Mouse (Mus musculus): ENCODE data around the gene Csrp3.

Gene Csrp3

GRCm38 (mm10) chr7:48847820-48848650 is at the start of gene Csrp3:
Gene Csrp3, minus strand, starts transcription at chr7:48848033.
- 56% methylated on average over 11 of the region's 11 CpGs for WGBS

- 86% methylated on average over 4 of the region's 4 CpGs for WGBS
Observed at GRCm38 (mm10) chr7:48896051-48896450, 48.2 kb upstream of the Csrp3 start.

- 74% methylated on average over 4 of the region's 4 CpGs for WGBS
Observed at GRCm38 (mm10) chr7:48895475-48895874, 47.6 kb upstream of the Csrp3 start.

- WGBS = 60% methylated on average over 6 of the region's 6 CpGs
Observed at GRCm38 (mm10) chr7:48894763-48895162, 46.9 kb upstream of the Csrp3 start.

GRCm38 (mm10) chr7:48894152-48894551 is 46.3 kb upstream of the Csrp3 start:
- 1% methylated on average over 6 of the region's 6 CpGs for WGBS

- WGBS = 85% methylated on average over 7 of the region's 7 CpGs
Observed at GRCm38 (mm10) chr7:48893093-48893492, 45.3 kb upstream of the Csrp3 start.

GRCm38 (mm10) chr7:48891029-48891428 is 43.2 kb upstream of the Csrp3 start:
- 71% methylated on average over 5 of the region's 5 CpGs for WGBS

- WGBS = 85% methylated on average over 2 of the region's 2 CpGs
Observed at GRCm38 (mm10) chr7:48888751-48889150, 40.9 kb upstream of the Csrp3 start.

GRCm38 (mm10) chr7:48887973-48888372 is 40.1 kb upstream of the Csrp3 start:
- 69% methylated on average over 8 of the region's 8 CpGs for WGBS

- WGBS = 82% methylated on average over 5 of the region's 5 CpGs
Observed at GRCm38 (mm10) chr7:48884266-48884611, 36.4 kb upstream of the Csrp3 start.

GRCm38 (mm10) chr7:48883525-48884265 is 35.9 kb upstream of the Csrp3 start:
- 93% methylated on average over 4 of the region's 4 CpGs for WGBS

GRCm38 (mm10) chr7:48881971-48882609 is 34.3 kb upstream of the Csrp3 start:
- 5% methylated on average over 28 of the region's 28 CpGs for WGBS

GRCm38 (mm10) chr7:48881486-48881885 is 33.7 kb upstream of the Csrp3 start, which contains the start of gene E2f8:
Gene E2f8, minus strand, starts transcription at chr7:48881596.
- WGBS = under 1% methylated on average over 41 of the region's 41 CpGs

GRCm38 (mm10) chr7:48880591-48881481 is 33.0 kb upstream of the Csrp3 start:
- WGBS = under 1% methylated on average over 77 of the region's 77 CpGs

- 75% methylated on average over 3 of the region's 3 CpGs for WGBS
Observed at GRCm38 (mm10) chr7:48879574-48879973, 31.7 kb upstream of the Csrp3 start.

- WGBS = 88% methylated on average over 15 of the region's 15 CpGs
Observed at GRCm38 (mm10) chr7:48877786-48878390, 30.1 kb upstream of the Csrp3 start.

GRCm38 (mm10) chr7:48876526-48876925 is 28.7 kb upstream of the Csrp3 start:
- 55% methylated on average over 4 of the region's 4 CpGs for WGBS

- WGBS = 78% methylated on average over 14 of the region's 14 CpGs
Observed at GRCm38 (mm10) chr7:48875096-48875495, 27.3 kb upstream of the Csrp3 start.

- WGBS = 94% methylated on average over 11 of the region's 11 CpGs
Observed at GRCm38 (mm10) chr7:48871292-48871691, 23.5 kb upstream of the Csrp3 start.

- WGBS = 96% methylated on average over 21 of the region's 21 CpGs
Observed at GRCm38 (mm10) chr7:48870579-48871180, 22.8 kb upstream of the Csrp3 start.

GRCm38 (mm10) chr7:48870144-48870543 is 22.3 kb upstream of the Csrp3 start:
- 86% methylated on average over 6 of the region's 6 CpGs for WGBS
